Mouse (Mus musculus) lung, postnatal 0 days (tissue): ENCODE data around the gene Gm43517.

Experiments used
- CTCF ChIP-seq: IDR thresholded peaks from 2 replicates; pipeline ENCODE4 v1.5.1; 2016; ENCODE audit warnings: antibody characterized with exemption, mild to moderate bottlenecking
- EP300 ChIP-seq: IDR thresholded peaks from 2 replicates; pipeline ENCODE4 v1.6.1; 2016; ENCODE audit warnings: antibody characterized with exemption, mild to moderate bottlenecking, control low read depth

DNA sequence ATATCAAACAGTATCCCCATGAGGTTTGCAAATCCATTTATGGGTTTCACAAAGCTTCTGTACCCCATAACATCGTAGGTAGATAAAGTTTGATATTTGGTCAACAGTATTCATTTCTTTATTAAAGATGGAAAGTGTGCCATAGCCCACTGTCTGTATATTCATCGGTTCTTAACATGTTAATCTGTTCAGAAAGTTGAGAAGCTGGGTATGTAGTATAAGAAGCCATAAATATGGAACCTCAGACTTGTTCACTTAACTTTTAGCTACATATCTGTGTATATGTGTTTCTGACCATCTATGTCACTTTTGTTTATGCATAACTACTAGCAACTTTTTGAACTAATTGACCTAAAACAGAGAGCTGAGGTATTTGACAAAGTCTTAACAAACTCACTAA lies 11.0 kb downstream of the Gm43517 start:
- TF ChIP-seq EP300 = no peak
- TF ChIP-seq CTCF = no peak
